Mouse (Mus musculus) urinary bladder, postnatal 10 days (tissue): ENCODE data around the gene Olfr1032.
"Not testable (repeated sequence)": the region's sequence is repeated elsewhere in the genome, so short reads cannot be mapped to it uniquely, and the experiment has no call there.

ENCODE experiments used
- DNase-seq: peaks from one replicate; pipeline ENCODE4 v3.0.0; 2022; ENCODE audit warnings: low spot score

Gene Olfr1032

GRCm38 (mm10) chr2:86005240-86005639 is at the start of gene Olfr1032:
TSS of gene Olfr1032 (plus strand) at chr2:86005540.
- no peak for DNase-seq

- no peak for DNase-seq
Measured at GRCm38 (mm10) chr2:85973595-85973994, 31.7 kb upstream of the Olfr1032 start, which contains the start of gene Olfr1029. TSS of gene Olfr1029 (plus strand) at chr2:85973895.

- DNase-seq, result no peak
Measured at GRCm38 (mm10) chr2:85978976-85979375, 26.4 kb upstream of the Olfr1032 start, which contains the start of gene Olfr1030. TSS of gene Olfr1030 (plus strand) at chr2:85979276.

GRCm38 (mm10) chr2:85990004-85990403 is 15.3 kb upstream of the Olfr1032 start, which contains the start of gene Olfr1031:
TSS of gene Olfr1031 (plus strand) at chr2:85990304.
- DNase-seq, result no peak

GRCm38 (mm10) chr2:86020406-86020805 is 15.1 kb downstream of the Olfr1032 start, which contains the start of gene Olfr1033:
TSS of gene Olfr1033 (plus strand) at chr2:86020633.
- DNase-seq, result not testable (repeated sequence)

GRCm38 (mm10) chr2:86021518-86021917 is 16.2 kb downstream of the Olfr1032 start:
- not testable (repeated sequence) for DNase-seq

- DNase-seq, result no peak
Measured at GRCm38 (mm10) chr2:86045561-86045960, 40.2 kb downstream of the Olfr1032 start, which contains the start of gene Olfr1034. TSS of gene Olfr1034 (plus strand) at chr2:86045861.

GRCm38 (mm10) chr2:86050777-86051176 is 45.4 kb downstream of the Olfr1032 start:
- not testable (repeated sequence) for DNase-seq
